Mouse (Mus musculus) WW6 (cell line): ENCODE measurements around the gene Wwc2.
"Not testable (repeated sequence)": the region's sequence is repeated elsewhere in the genome, so short reads cannot be mapped to it uniquely, and the experiment has no call there.

Experiments used
- DNase-seq: peaks from one replicate; pipeline ENCODE4 v3.0.0-alpha.2; 2013; ENCODE audit warnings: low read depth, low spot score

Gene Wwc2

GRCm38 (mm10) chr8:47851824-47852502, 138.8 kb downstream of the Wwc2 start:
- no peak for DNase-seq

GRCm38 (mm10) chr8:47849842-47850241, 140.9 kb downstream of the Wwc2 start:
- no peak for DNase-seq

GRCm38 (mm10) chr8:47847931-47848330, 142.8 kb downstream of the Wwc2 start:
- DNase-seq: no peak

GRCm38 (mm10) chr8:47847161-47847560, 143.6 kb downstream of the Wwc2 start:
- no peak for DNase-seq

- no peak for DNase-seq
Observed at GRCm38 (mm10) chr8:47845956-47846355, 144.8 kb downstream of the Wwc2 start.

GRCm38 (mm10) chr8:47843651-47844050, 147.1 kb downstream of the Wwc2 start:
- DNase-seq: no peak

GRCm38 (mm10) chr8:47843063-47843462, 147.7 kb downstream of the Wwc2 start:
- DNase-seq: no peak

GRCm38 (mm10) chr8:47833944-47834343, 156.8 kb downstream of the Wwc2 start:
- DNase-seq: no peak

GRCm38 (mm10) chr8:47832616-47833015, 158.1 kb downstream of the Wwc2 start:
- no peak for DNase-seq

- DNase-seq: no peak
Observed at GRCm38 (mm10) chr8:47826911-47827310, 163.8 kb downstream of the Wwc2 start.

GRCm38 (mm10) chr8:47825596-47825995, 165.1 kb downstream of the Wwc2 start:
- DNase-seq: no peak

GRCm38 (mm10) chr8:47824182-47824581, 166.5 kb downstream of the Wwc2 start, which contains the start of gene Cldn22:
TSS of gene Cldn22 (plus strand) at chr8:47824482.
- DNase-seq: no peak

GRCm38 (mm10) chr8:47823777-47824176, 166.9 kb downstream of the Wwc2 start:
- DNase-seq: no peak

- DNase-seq: not testable (repeated sequence)
Observed at GRCm38 (mm10) chr8:47822541-47822940, 168.2 kb downstream of the Wwc2 start.

- DNase-seq: no peak
Observed at GRCm38 (mm10) chr8:47821843-47822242, 168.9 kb downstream of the Wwc2 start, which contains the start of gene Cldn24. TSS of gene Cldn24 (plus strand) at chr8:47822143.

GRCm38 (mm10) chr8:47820914-47821772, 169.6 kb downstream of the Wwc2 start:
- no peak for DNase-seq

- DNase-seq: no peak
Observed at GRCm38 (mm10) chr8:47819034-47819433, 171.7 kb downstream of the Wwc2 start.

- DNase-seq: no peak
Observed at GRCm38 (mm10) chr8:47811221-47811620, 179.5 kb downstream of the Wwc2 start.

- peak; percentile 29 for DNase-seq
Observed at GRCm38 (mm10) chr8:47810666-47811015, 180.1 kb downstream of the Wwc2 start.

GRCm38 (mm10) chr8:47809970-47810665, 180.6 kb downstream of the Wwc2 start:
- no peak for DNase-seq

GRCm38 (mm10) chr8:47804262-47804661, 186.5 kb downstream of the Wwc2 start:
- no peak for DNase-seq

- DNase-seq: no peak
Observed at GRCm38 (mm10) chr8:47802349-47802748, 188.4 kb downstream of the Wwc2 start.
